ENCODE assay signal across 13 mouse cellular contexts in genomic region chr12:34579220-34579619, GRCm38 (mm10).
"Had no signal": no experiment of that assay in that cellular context is flagged by ENCODE, and none has a peak within 500 bp of the region (broad histone marks: within the 10 kb centered on the region; RNA-seq: fewer than 3 reads in every experiment).

No protein-coding gene starts in this region.

- H3K9ac ChIP-seq: limb, embryonic 13.5 days; liver, embryonic 14.5 days; midbrain, embryonic 12.5 days; neural tube, embryonic 13.5 days had no signal

- ATAC-seq: midbrain, embryonic 16.5 days had no signal

- H3K4me3 ChIP-seq: limb, embryonic 13.5 days; midbrain, embryonic 12.5 days; neural tube, embryonic 13.5 days had no signal

- H3K27ac ChIP-seq: limb, embryonic 13.5 days; liver, embryonic 14.5 days; midbrain, embryonic 12.5 days; neural tube, embryonic 13.5 days had no signal

- H3K4me2 ChIP-seq: limb, embryonic 13.5 days; midbrain, embryonic 12.5 days; neural tube, embryonic 13.5 days had no signal

- H3K4me1 ChIP-seq: midbrain, embryonic 12.5 days; neural tube, embryonic 13.5 days had no signal

- H3K36me3 ChIP-seq: limb, embryonic 13.5 days; midbrain, embryonic 12.5 days; neural tube, embryonic 13.5 days had no signal

- H3K9me3 ChIP-seq: midbrain, embryonic 12.5 days had no signal

- DNase-seq: kidney, postnatal 14 days; left cerebral cortex, postnatal 4 days; lung, adult 18-20 months; retina, postnatal 1 day; right cerebral cortex, postnatal 4 days; spleen, adult 18-20 months; thymus, adult 18-20 months; thymus, postnatal 25 days had no signal

- H3K27me3 ChIP-seq: limb, embryonic 13.5 days; midbrain, embryonic 12.5 days; neural tube, embryonic 13.5 days had no signal
